Mouse (Mus musculus): ENCODE results near the gene Tgm1.

Tgm1 gene

GRCm38 (mm10) chr14:55713729-55714122 is at the start of gene Tgm1:
Tgm1 (minus strand) TSS chr14:55713926.
- DNase-seq = no peak

DNA sequence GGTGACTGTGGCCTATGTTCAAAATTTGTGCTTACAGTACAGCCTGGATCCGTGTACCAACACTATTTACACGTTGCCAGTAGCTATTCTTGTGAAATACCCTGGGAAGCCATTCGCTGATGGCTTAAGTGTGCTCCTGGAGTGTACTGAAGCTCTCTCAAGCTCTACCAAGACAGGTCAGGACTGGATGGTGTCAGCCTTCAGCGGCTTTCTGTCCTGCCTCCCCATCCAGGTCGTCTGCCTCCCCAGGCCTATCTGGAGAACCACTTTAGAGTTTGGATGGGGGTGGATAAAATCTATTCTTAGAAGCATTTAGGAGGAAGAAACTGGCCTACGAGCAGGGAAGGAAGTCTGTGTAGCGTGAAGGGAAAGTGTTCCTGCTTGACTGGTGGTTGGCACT is 49.4 kb upstream of the Tgm1 start:
- DNase-seq = no peak

- peak; percentile 64 for DNase-seq
Measured at GRCm38 (mm10) chr14:55762001-55762821, 48.5 kb upstream of the Tgm1 start.

- no peak for DNase-seq
Measured at GRCm38 (mm10) chr14:55761163-55761562, 47.4 kb upstream of the Tgm1 start, which contains the start of gene Ltb4r2. Ltb4r2 (plus strand) TSS chr14:55761428.

GRCm38 (mm10) chr14:55760156-55760555 is 46.4 kb upstream of the Tgm1 start:
- DNase-seq = peak; percentile 94

DNA sequence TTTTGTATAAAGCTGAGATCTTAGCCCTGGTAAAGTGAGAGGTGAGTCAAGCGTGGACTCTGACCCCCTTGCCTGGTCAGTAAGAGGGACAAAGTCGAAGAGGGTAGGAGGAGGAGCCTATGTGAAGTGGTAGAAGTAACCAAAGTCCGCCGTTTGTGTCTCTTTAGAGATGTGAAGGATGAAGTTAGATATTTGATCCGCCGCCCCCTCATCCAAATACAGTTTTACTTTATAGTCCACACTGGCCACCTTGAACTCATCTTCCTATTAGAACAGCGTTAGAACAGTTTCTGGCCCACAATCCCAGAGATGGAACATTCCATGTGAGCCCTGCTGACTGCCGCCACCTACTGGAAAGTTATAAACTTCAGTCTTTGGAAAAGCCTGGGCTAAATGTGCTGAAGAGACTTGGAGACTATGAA is 44.6 kb upstream of the Tgm1 start, which contains the start of gene Cideb:
Cideb (minus strand) TSS at position 96 of the 422 bp plus-strand sequence.
- peak; percentile 74 for DNase-seq

GRCm38 (mm10) chr14:55757566-55757965 is 43.8 kb upstream of the Tgm1 start:
- DNase-seq = no peak

GRCm38 (mm10) chr14:55747051-55747847 is 33.5 kb upstream of the Tgm1 start:
- no peak for DNase-seq

DNA sequence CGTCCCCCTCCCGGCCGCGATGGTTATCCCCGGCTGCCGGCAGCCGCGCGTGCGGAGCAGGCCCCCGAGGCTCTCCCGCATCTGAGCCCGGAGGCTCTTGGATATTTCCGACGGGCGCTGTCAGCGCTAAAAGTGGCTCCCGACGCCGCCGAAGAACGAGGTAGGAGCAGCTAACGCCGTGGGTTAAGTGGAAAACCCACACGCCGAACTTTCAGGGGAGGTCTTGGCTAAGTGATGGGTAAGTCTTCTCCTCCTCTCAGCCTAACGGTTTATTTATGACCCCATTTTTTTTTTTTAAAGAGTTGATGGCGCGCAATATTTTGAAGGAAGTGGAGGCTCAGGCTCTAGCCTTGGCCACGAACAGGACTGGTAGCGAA is 32.1 kb upstream of the Tgm1 start:
- DNase-seq = no peak

GRCm38 (mm10) chr14:55745180-55745860 is 31.6 kb upstream of the Tgm1 start, which contains the start of the genes Dhrs1 and Nop9:
Dhrs1 (minus strand) TSS chr14:55745690.
Nop9 (plus strand) TSS chr14:55745693.
- DNase-seq = peak; percentile 89

GRCm38 (mm10) chr14:55743711-55744110 is 30.0 kb upstream of the Tgm1 start:
- DNase-seq = peak; percentile 93

GRCm38 (mm10) chr14:55737086-55737687 is 23.5 kb upstream of the Tgm1 start:
- DNase-seq = no peak

DNA sequence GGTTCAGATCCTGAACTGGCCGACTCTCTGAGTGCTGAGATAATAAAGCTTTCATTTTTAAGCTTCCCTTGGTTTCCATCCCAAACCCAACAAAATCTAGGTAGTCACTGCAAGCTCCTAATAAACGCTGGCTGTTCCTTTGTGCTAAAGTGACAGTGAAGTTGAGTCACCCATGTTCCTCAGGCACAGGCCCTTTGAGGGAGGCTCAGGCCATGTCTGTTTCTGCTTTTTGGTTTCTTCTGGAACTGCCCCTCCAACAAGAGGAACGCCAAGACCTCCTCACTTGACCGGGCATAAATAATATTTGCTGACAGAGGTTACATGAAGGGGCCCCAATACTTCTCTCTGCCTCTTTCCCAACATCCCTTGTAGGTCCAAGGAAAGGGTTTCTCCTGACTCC is 22.0 kb upstream of the Tgm1 start:
- no peak for DNase-seq

DNA sequence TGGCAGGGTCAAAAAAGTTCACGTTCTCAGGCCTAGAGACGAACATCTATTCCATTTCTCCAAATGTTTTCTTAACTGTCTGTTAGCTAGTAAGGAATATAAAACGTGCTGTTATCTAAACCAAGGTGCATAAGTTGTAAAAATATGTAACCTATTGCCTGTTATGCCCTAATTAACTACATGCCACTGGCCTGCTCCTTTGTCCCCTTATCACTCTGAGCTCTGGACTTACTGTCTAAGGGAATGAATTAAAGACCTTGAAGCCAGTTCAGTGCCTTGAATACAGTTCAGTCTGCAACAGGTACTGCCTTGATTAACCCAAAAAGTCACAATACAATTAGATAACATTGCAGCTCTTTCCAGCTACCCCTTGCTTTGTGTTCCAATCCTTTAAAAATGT is 21.6 kb upstream of the Tgm1 start:
- DNase-seq = no peak

- DNase-seq = no peak
Measured at GRCm38 (mm10) chr14:55734869-55735268, 21.1 kb upstream of the Tgm1 start.

DNA sequence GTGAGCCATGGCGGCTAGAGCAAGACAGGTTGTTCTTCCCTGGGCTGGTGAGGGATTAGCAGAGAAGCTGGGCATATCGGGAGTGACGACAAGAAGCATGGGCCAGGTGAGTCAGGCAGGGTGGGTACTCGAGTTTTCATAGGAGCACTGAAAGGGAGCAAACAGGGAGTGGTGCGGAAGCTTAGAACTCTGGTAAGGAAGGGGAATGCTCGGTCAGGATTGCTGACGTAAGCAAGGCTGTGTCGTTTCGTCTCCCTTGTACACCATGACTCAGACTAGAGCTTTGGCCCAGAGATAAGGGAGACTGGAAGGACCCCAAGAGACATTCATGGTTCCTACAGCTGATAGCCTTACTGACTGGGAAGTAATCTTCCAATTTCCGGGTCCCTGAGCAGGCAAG is 20.2 kb upstream of the Tgm1 start:
- DNase-seq = no peak

- DNase-seq = no peak
Measured at GRCm38 (mm10) chr14:55730531-55731032, 16.9 kb upstream of the Tgm1 start.

DNA sequence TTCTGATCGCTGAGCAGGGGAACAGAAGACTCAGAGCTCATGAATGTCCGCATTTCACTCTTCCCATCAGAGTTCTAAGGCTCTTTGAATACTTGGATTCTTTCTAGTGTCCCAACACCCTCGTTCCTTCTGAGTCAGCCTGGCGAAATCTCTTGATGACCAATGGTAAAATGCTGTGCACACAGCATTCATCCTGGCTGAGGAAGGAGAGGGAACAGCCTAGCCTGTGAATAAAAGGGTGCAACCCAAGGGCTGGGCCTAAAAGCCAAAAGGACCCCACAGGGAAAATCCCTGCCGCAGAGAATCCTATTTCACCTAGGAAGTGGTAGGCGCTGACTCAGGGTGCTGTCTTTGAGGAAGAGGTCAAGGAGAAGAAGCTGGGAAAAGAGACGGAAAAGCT is 16.4 kb upstream of the Tgm1 start:
- DNase-seq = no peak

- no peak for DNase-seq
Measured at GRCm38 (mm10) chr14:55727889-55728685, 14.4 kb upstream of the Tgm1 start.

GRCm38 (mm10) chr14:55726261-55726660 is 12.5 kb upstream of the Tgm1 start:
- DNase-seq = no peak

- DNase-seq = no peak
Measured at GRCm38 (mm10) chr14:55724411-55724871, 10.7 kb upstream of the Tgm1 start.

DNA sequence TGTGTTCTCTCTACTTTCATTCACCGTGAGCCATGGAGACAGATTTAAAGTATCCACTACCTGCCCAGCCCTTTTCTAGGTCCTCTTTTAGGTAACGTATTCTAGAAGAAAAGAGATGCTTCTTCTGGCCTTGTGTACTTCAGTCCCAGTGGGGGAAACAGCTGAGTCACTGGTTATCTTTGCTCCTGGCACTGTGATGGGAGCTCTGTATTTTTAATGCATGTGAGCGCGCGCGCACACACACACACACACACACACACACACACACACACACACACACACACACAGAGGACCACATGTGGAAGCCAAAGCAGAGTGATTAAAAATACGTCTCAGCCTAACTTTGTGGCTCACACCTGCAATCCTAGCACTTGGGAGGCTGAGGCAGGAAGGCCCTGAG is 9.7 kb upstream of the Tgm1 start:
- DNase-seq = no peak

Data from kidney, adult 18-20 months (tissue).